Mouse (Mus musculus): ENCODE data around the gene 2410004B18Rik. TPM values are rescaled to one million over a fixed set of nuclear protein-coding genes. Genes with fewer than 3 reads are reported as not detected.
A peak's percentile ranks its signal among the peaks of the same experiment; 100 is the strongest.

2410004B18Rik gene
- polyA plus RNA-seq, 1 experiment from 2014 or later, result 36.4 TPM

DNA sequence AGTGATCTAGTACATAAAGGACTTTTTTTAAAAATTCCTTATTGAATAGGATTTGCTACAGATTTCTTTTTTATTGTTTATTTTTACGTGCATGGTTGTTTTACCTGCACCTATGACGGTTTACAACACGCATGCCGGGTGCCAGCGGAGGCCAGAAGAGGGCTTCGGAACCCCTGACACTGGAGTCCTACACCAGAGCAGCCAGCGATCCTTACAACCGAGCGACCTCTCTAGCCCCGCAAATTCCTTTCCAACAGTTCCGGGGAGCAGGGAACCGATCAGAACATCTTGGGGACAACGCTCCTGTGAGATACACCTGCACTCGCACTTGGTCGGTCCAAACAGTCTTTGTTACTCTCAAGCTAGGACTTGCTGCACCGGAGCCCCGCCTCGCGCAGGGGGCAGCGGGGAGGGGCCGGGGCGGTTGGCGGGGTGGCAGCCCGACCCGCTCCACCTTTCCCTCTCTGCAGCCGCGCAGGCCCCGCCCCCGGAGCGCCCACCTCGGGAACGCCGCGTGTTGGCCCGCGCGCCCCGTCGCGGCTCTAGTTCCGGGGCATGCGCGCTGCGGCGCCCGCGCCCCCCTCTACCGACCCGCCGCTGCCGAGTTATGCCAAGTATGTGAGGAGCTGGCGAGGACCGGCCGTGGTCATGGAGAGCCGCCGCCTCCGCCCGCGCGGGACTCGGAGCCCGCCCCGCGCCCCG lies 49.6 kb downstream of the 2410004B18Rik start, which contains the start of gene Syde2:
Syde2 (plus strand) TSS at position 603 of the 702 bp plus-strand sequence.
- Histone ChIP-seq H3K9me3 (ENCODE audit: control insufficient read depth, low read length) (no peaks in the 10 kb centered on the region), H3K4me1 (replicated peaks; ENCODE audit: control insufficient read depth, insufficient read depth) (0 out of 2 replicates have a peak, but pooled peaks cover 2% of the 10 kb centered on the region), H3K36me3 (ENCODE audit: control insufficient read depth, insufficient read depth, low read length) (no peaks in the 10 kb centered on the region), H3K27ac (replicated peaks) (peak within 1 kb of the TSS; percentile 97), H3K9ac (ENCODE audit: low read length) (peak within 1 kb of the TSS; percentile 78), H3K4me3 (ENCODE audit: low read depth, low read length) (peak within 1 kb of the TSS; percentile 62), H3K4me2 (replicated peaks; ENCODE audit: low read depth) (peak within 1 kb of the TSS; percentile 86), H3K27me3 (ENCODE audit: control insufficient read depth, insufficient read depth, low read length) (no peaks in the 10 kb centered on the region)
- TF ChIP-seq CTCF (IDR thresholded peaks at IDR 0.05; ENCODE audit: low read depth) (no peak), EP300 (optimal IDR thresholded peaks at IDR 0.05) (no peak)
- 1% methylated on average over 47 of the region's 65 CpGs for WGBS
- ATAC-seq (ENCODE audit: low FRiP score, low TSS enrichment) (peak; percentile 78), DNase-seq (ENCODE audit: low spot score) (peak; percentile 90)

GRCm38 (mm10) chr3:145987970-145988683 lies 50.3 kb downstream of the 2410004B18Rik start:
- peak; percentile 90 for ATAC-seq (ENCODE audit: low FRiP score, low TSS enrichment)
- peak; percentile 91 for DNase-seq (ENCODE audit: low spot score)
- Histone ChIP-seq H3K27me3 (ENCODE audit: control insufficient read depth, insufficient read depth, low read length) (no peaks in the 10 kb centered on the region), H3K4me1 (replicated peaks; ENCODE audit: control insufficient read depth, insufficient read depth) (0 out of 2 replicates have a peak, but pooled peaks cover 2% of the 10 kb centered on the region), H3K9ac (ENCODE audit: low read length) (peak overlapping the region; percentile 78), H3K36me3 (ENCODE audit: control insufficient read depth, insufficient read depth, low read length) (no peaks in the 10 kb centered on the region), H3K27ac (replicated peaks) (peak overlapping the region; percentile 97), H3K9me3 (ENCODE audit: control insufficient read depth, low read length) (no peaks in the 10 kb centered on the region), H3K4me3 (ENCODE audit: low read depth, low read length) (peak overlapping the region; percentile 62), H3K4me2 (replicated peaks; ENCODE audit: low read depth) (peak overlapping the region; percentile 86)
- under 1% methylated on average over 65 of the region's 101 CpGs for WGBS
- TF ChIP-seq CTCF (IDR thresholded peaks at IDR 0.05; ENCODE audit: low read depth) (no peak), EP300 (optimal IDR thresholded peaks at IDR 0.05) (no peak)

- peak overlapping the region; percentile 86 for H3K4me2 ChIP-seq (replicated peaks; ENCODE audit: low read depth)
- WGBS, result under 1% methylated on average over 45 of the region's 45 CpGs
Observed at GRCm38 (mm10) chr3:145988684-145989575, 51.1 kb downstream of the 2410004B18Rik start.

DNA sequence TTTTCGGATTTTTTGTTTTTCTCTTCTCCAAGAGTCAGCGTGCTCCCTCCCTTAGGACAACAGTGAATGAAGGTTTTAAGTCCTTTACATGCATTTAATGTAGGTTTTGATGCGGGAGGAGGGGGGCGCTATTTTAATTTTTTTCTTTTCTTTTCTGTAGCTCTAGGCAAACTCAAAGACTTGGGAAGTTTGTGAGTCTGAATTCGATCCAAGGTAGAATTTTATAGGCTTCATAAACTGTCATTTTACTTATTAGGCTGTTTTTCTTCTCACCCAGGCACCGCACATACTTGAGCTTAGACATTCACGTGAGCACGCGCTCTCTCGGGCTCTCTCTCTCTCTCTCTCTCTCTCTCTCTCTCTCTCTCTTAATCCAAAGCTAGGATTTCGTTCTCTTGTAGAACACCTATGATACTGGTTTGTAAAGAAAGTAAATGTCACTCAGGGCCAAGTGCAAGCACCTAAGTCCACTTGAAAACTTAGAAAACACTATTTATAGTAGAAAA lies 51.8 kb downstream of the 2410004B18Rik start:
- Histone ChIP-seq H3K9ac (ENCODE audit: low read length) (peak overlapping the region; percentile 78; the same call in 1 of the 2 replicates), H3K4me3 (ENCODE audit: low read depth, low read length) (peak overlapping the region; percentile 62), H3K36me3 (ENCODE audit: control insufficient read depth, insufficient read depth, low read length) (no peaks in the 10 kb centered on the region), H3K27me3 (ENCODE audit: control insufficient read depth, insufficient read depth, low read length) (no peaks in the 10 kb centered on the region), H3K4me1 (replicated peaks; ENCODE audit: control insufficient read depth, insufficient read depth) (0 out of 2 replicates have a peak, but pooled peaks cover 2% of the 10 kb centered on the region), H3K9me3 (ENCODE audit: control insufficient read depth, low read length) (no peaks in the 10 kb centered on the region), H3K27ac (replicated peaks) (no peak overlapping the region; the same call in 1 of the 2 replicates), H3K4me2 (replicated peaks; ENCODE audit: low read depth) (peak overlapping the region; percentile 86)
- TF ChIP-seq CTCF (IDR thresholded peaks at IDR 0.05; ENCODE audit: low read depth) (peak; percentile 49), EP300 (optimal IDR thresholded peaks at IDR 0.05) (no peak)
- WGBS, result 7% methylated on average over 11 of the region's 11 CpGs
- DNase-seq (ENCODE audit: low spot score), result no peak
- no peak for ATAC-seq (ENCODE audit: low FRiP score, low TSS enrichment)

More at GRCm38 (mm10) chr3:145988684-145989575, 51.1 kb downstream of the 2410004B18Rik start:
- no peak for ATAC-seq (ENCODE audit: low FRiP score, low TSS enrichment)
- peak overlapping the region; percentile 78 for H3K9ac ChIP-seq (ENCODE audit: low read length)
- peak overlapping the region; percentile 97 for H3K27ac ChIP-seq (replicated peaks)
- TF ChIP-seq CTCF (IDR thresholded peaks at IDR 0.05; ENCODE audit: low read depth) (no peak), EP300 (optimal IDR thresholded peaks at IDR 0.05) (no peak)
- 0 out of 2 replicates have a peak, but pooled peaks cover 2% of the 10 kb centered on the region for H3K4me1 ChIP-seq (replicated peaks; ENCODE audit: control insufficient read depth, insufficient read depth)
- H3K9me3 ChIP-seq (ENCODE audit: control insufficient read depth, low read length), result no peaks in the 10 kb centered on the region
- DNase-seq (ENCODE audit: low spot score), result no peak
- no peaks in the 10 kb centered on the region for H3K27me3 ChIP-seq (ENCODE audit: control insufficient read depth, insufficient read depth, low read length)
- no peaks in the 10 kb centered on the region for H3K36me3 ChIP-seq (ENCODE audit: control insufficient read depth, insufficient read depth, low read length)
- H3K4me3 ChIP-seq (ENCODE audit: low read depth, low read length), result peak overlapping the region; percentile 62

GRCm38 (mm10) chr3:145991130-145991529 lies 53.3 kb downstream of the 2410004B18Rik start:
- Histone ChIP-seq H3K27me3 (ENCODE audit: control insufficient read depth, insufficient read depth, low read length) (no peaks in the 10 kb centered on the region), H3K9me3 (ENCODE audit: control insufficient read depth, low read length) (no peaks in the 10 kb centered on the region), H3K4me1 (replicated peaks; ENCODE audit: control insufficient read depth, insufficient read depth) (0 out of 2 replicates have a peak, but pooled peaks cover 2% of the 10 kb centered on the region), H3K9ac (ENCODE audit: low read length) (no peak overlapping the region), H3K36me3 (ENCODE audit: control insufficient read depth, insufficient read depth, low read length) (no peaks in the 10 kb centered on the region), H3K4me3 (ENCODE audit: low read depth, low read length) (peak overlapping the region; percentile 13; the same call in 1 of the 2 replicates), H3K4me2 (replicated peaks; ENCODE audit: low read depth) (peak overlapping the region; percentile 29), H3K27ac (replicated peaks) (no peak overlapping the region)
- 68% methylated on average over 13 of the region's 13 CpGs for WGBS
- TF ChIP-seq EP300 (optimal IDR thresholded peaks at IDR 0.05), result no peak
- no peak for TF ChIP-seq CTCF (IDR thresholded peaks at IDR 0.05; ENCODE audit: low read depth)
- ATAC-seq (ENCODE audit: low FRiP score, low TSS enrichment) (no peak), DNase-seq (ENCODE audit: low spot score) (no peak)
